Mouse (Mus musculus) cerebellum, adult (tissue): ENCODE data around the gene Tcl1b5.
"Not testable (repeated sequence)": the region's sequence is repeated elsewhere in the genome, so short reads cannot be mapped to it uniquely, and the experiment has no call there.

ENCODE experiments used
- ATAC-seq: cut with Nextera tagmentation; 2 replicates; pipeline ENCODE4 v1.9.2; 2017; ENCODE audit warnings: mild to moderate bottlenecking, moderate library complexity, mixed read lengths; ENCODE audit not compliant: insufficient number of reproducible peaks, low FRiP score, low TSS enrichment

Tcl1b5 gene

GRCm38 (mm10) chr12:105176044-105176443, at the start of gene Tcl1b5:
Gene Tcl1b5 (plus strand): TSS chr12:105176344.
- ATAC-seq = not testable (repeated sequence)

- ATAC-seq = no peak
Measured at GRCm38 (mm10) chr12:105126516-105126915, 49.6 kb upstream of the Tcl1b5 start.

- no peak for ATAC-seq
Measured at GRCm38 (mm10) chr12:105127607-105128006, 48.5 kb upstream of the Tcl1b5 start.

- ATAC-seq = not testable (repeated sequence)
Measured at GRCm38 (mm10) chr12:105129494-105130205, 46.5 kb upstream of the Tcl1b5 start.

GRCm38 (mm10) chr12:105134167-105134566, 42.0 kb upstream of the Tcl1b5 start:
- ATAC-seq = not testable (repeated sequence)

- not testable (repeated sequence) for ATAC-seq
Measured at GRCm38 (mm10) chr12:105134826-105135225, 41.3 kb upstream of the Tcl1b5 start.

- ATAC-seq = not testable (repeated sequence)
Measured at GRCm38 (mm10) chr12:105137729-105138128, 38.4 kb upstream of the Tcl1b5 start.

GRCm38 (mm10) chr12:105143096-105143495, 33.0 kb upstream of the Tcl1b5 start:
- no peak for ATAC-seq

- ATAC-seq = not testable (repeated sequence)
Measured at GRCm38 (mm10) chr12:105144928-105145327, 31.2 kb upstream of the Tcl1b5 start.

- ATAC-seq = no peak
Measured at GRCm38 (mm10) chr12:105145714-105146113, 30.4 kb upstream of the Tcl1b5 start, which contains the start of gene Tcl1b2. Gene Tcl1b2 (plus strand): TSS chr12:105146014.

GRCm38 (mm10) chr12:105155286-105155685, 20.9 kb upstream of the Tcl1b5 start:
- ATAC-seq = not testable (repeated sequence)

GRCm38 (mm10) chr12:105158842-105159241, 17.3 kb upstream of the Tcl1b5 start:
- no peak for ATAC-seq

- ATAC-seq = no peak
Measured at GRCm38 (mm10) chr12:105159390-105159789, 16.8 kb upstream of the Tcl1b5 start, which contains the start of gene Tcl1b1. Gene Tcl1b1 (plus strand): TSS chr12:105159690.

GRCm38 (mm10) chr12:105166734-105167133, 9.4 kb upstream of the Tcl1b5 start:
- no peak for ATAC-seq

GRCm38 (mm10) chr12:105173366-105173765, 2.8 kb upstream of the Tcl1b5 start:
- ATAC-seq = no peak

GRCm38 (mm10) chr12:105174318-105174717, 1.8 kb upstream of the Tcl1b5 start:
- not testable (repeated sequence) for ATAC-seq

- ATAC-seq = not testable (repeated sequence)
Measured at GRCm38 (mm10) chr12:105181040-105181644, 5.0 kb downstream of the Tcl1b5 start.

GRCm38 (mm10) chr12:105188980-105189379, 12.8 kb downstream of the Tcl1b5 start:
- ATAC-seq = peak; percentile 20; the same call in 1 of the 2 replicates

- not testable (repeated sequence) for ATAC-seq
Measured at GRCm38 (mm10) chr12:105190743-105191142, 14.6 kb downstream of the Tcl1b5 start, which contains the start of gene Tcl1b3. Gene Tcl1b3 (plus strand): TSS chr12:105191043.

GRCm38 (mm10) chr12:105199684-105200497, 23.7 kb downstream of the Tcl1b5 start:
- not testable (repeated sequence) for ATAC-seq

GRCm38 (mm10) chr12:105201657-105202056, 25.5 kb downstream of the Tcl1b5 start, which contains the start of gene Tcl1b4:
Gene Tcl1b4 (plus strand): TSS chr12:105201957.
- ATAC-seq = not testable (repeated sequence)
